Comparison of ENCODE assay signal across 6 mouse cellular contexts in the genomic region with DNA sequence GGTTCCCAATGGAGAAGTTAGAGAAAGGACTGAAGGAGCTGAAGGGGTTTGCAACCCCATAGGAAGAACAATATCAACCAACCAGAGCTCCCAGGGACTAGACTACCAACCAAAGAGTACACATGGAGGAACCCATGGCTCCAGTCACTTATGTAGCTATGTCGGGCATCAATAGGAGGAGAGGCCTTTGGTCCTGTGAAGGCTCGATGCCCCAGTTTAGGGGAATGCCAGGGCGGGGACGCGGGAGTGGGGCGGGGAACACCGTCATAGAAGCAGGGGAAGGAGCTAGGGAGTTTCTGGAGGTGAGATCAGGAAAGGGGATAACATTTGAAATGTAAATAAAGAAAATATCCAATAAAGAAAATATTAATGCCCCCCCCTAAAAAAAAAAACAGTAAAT. TPM values are rescaled to one million over a fixed set of nuclear protein-coding genes. Genes with fewer than 3 reads are reported as not detected.
"Had no signal": no experiment of that assay in that cellular context is flagged by ENCODE, and none has a peak within 500 bp of the region (broad histone marks: within the 10 kb centered on the region; RNA-seq: fewer than 3 reads in every experiment).

No protein-coding gene starts in this region.

RNA-seq across cellular contexts. Expression of a gene that starts 12.8 kb away (rescaled TPM):
- polyA plus RNA-seq: embryonic facial prominence, embryonic 11.5 days; forebrain, embryonic 10.5 days; forebrain, embryonic 11.5 days; forebrain, embryonic 16.5 days; forebrain, postnatal 0 days; heart, adult 2 months had no signal
